Mouse (Mus musculus) left cerebral cortex, postnatal 14 days (tissue): ENCODE results near the gene A830031A19Rik. TPM values are rescaled to one million over a fixed set of nuclear protein-coding genes. Genes with fewer than 3 reads are reported as not detected.

Experiments
- DNase-seq, 2 experiments: peaks; one replicate each; pipeline ENCODE4 v3.0.0; 2021 to 2022; ENCODE audit warnings: low spot score in 2 of 2, mixed read lengths in 1 of 2
- intact Hi-C: fragments of 180-260 bp; cut with DNase I; formaldehyde crosslinking; loops from one replicate; pipeline ENCODE4 v1.15.1; 2025
- long read RNA-seq, 2 experiments: library from polyadenylated mRNA; stranded (forward); transcript quantifications; one replicate each; pipeline ENCODE4 v2.0.0; 2021
- total RNA-seq, 2 experiments: library from RNA; stranded (reverse); gene quantifications; 2 replicates each; pipeline ENCODE4 v1.2.3; 2021

Gene A830031A19Rik
- 1 to 10 TPM in 1 of 2 experiments, under 1 TPM in 1; 0.66 to 1.1 TPM for total RNA-seq
- long read RNA-seq, experiment 1, partial matches to known transcripts, result 0 of 6 reads
- long read RNA-seq, experiment 1, other reads (novel, unspliced or antisense), result 6 of 6 reads
- long read RNA-seq, experiment 2, partial matches to known transcripts, result 0 of 3 reads
- long read RNA-seq, experiment 2, other reads (novel, unspliced or antisense), result 3 of 3 reads

- intact Hi-C loops, result loop anchor here (1.0 to 10.0 kb wide), 3 partner anchors 12 to 1998 kb away; no protein-coding TSS in a partner anchor
- no peak for DNase-seq
Measured at GRCm38 (mm10) chr11:24074634-24075104, at the start of gene A830031A19Rik. Gene A830031A19Rik (minus strand): TSS chr11:24075054.

- intact Hi-C loops, result no loop called here
- no peak for DNase-seq
Measured at GRCm38 (mm10) chr11:24123991-24124390, 49.1 kb upstream of the A830031A19Rik start.

GRCm38 (mm10) chr11:24122899-24123298 lies 48.0 kb upstream of the A830031A19Rik start:
- DNase-seq, result no peak
- intact Hi-C loops, result no loop called here

- intact Hi-C loops, result no loop called here
- no peak for DNase-seq
Measured at GRCm38 (mm10) chr11:24121136-24121535, 46.3 kb upstream of the A830031A19Rik start.

GRCm38 (mm10) chr11:24116582-24117318 lies 41.9 kb upstream of the A830031A19Rik start:
- no peak for DNase-seq
- intact Hi-C loops, result no loop called here

GRCm38 (mm10) chr11:24116041-24116440 lies 41.2 kb upstream of the A830031A19Rik start:
- intact Hi-C loops, result no loop called here
- DNase-seq, result no peak

GRCm38 (mm10) chr11:24115017-24115752 lies 40.3 kb upstream of the A830031A19Rik start:
- no peak for DNase-seq
- intact Hi-C loops, result no loop called here

- DNase-seq, result no peak
- intact Hi-C loops, result no loop called here
Measured at GRCm38 (mm10) chr11:24111720-24112119, 36.9 kb upstream of the A830031A19Rik start.

GRCm38 (mm10) chr11:24110113-24110512 lies 35.3 kb upstream of the A830031A19Rik start:
- no peak for DNase-seq
- intact Hi-C loops, result no loop called here

GRCm38 (mm10) chr11:24109388-24109787 lies 34.5 kb upstream of the A830031A19Rik start:
- no peak for DNase-seq
- intact Hi-C loops, result no loop called here

- intact Hi-C loops, result no loop called here
- DNase-seq, result no peak
Measured at GRCm38 (mm10) chr11:24108974-24109373, 34.1 kb upstream of the A830031A19Rik start.

GRCm38 (mm10) chr11:24107414-24107813 lies 32.6 kb upstream of the A830031A19Rik start:
- DNase-seq, result no peak
- intact Hi-C loops, result no loop called here

GRCm38 (mm10) chr11:24103128-24103742 lies 28.4 kb upstream of the A830031A19Rik start:
- DNase-seq, result no peak
- intact Hi-C loops, result no loop called here

- DNase-seq, result no peak
- intact Hi-C loops, result no loop called here
Measured at GRCm38 (mm10) chr11:24102372-24102771, 27.5 kb upstream of the A830031A19Rik start.

- intact Hi-C loops, result no loop called here
- DNase-seq, result no peak
Measured at GRCm38 (mm10) chr11:24101625-24102024, 26.8 kb upstream of the A830031A19Rik start.

- intact Hi-C loops, result no loop called here
- no peak for DNase-seq
Measured at GRCm38 (mm10) chr11:24100449-24101070, 25.7 kb upstream of the A830031A19Rik start.

- intact Hi-C loops, result no loop called here
Measured at GRCm38 (mm10) chr11:24099886-24100293, 25.0 kb upstream of the A830031A19Rik start.

GRCm38 (mm10) chr11:24099215-24099614 lies 24.4 kb upstream of the A830031A19Rik start:
- intact Hi-C loops, result no loop called here
- no peak for DNase-seq

More at GRCm38 (mm10) chr11:24099886-24100293, 25.0 kb upstream of the A830031A19Rik start:
- DNase-seq, result no peak

- no peak for DNase-seq
- intact Hi-C loops, result no loop called here
Measured at GRCm38 (mm10) chr11:24098662-24099061, 23.8 kb upstream of the A830031A19Rik start.
